Mouse (Mus musculus) C2C12 (cell line): ENCODE measurements around the gene Bmp7.

Experiments used
- CEBPB ChIP-seq: IDR thresholded peaks from one replicate; pipeline ENCODE4 v1.6.1; 2011; ENCODE audit warnings: low read depth, mild to moderate bottlenecking, control low read depth, moderate library complexity
- CTCF ChIP-seq: IDR thresholded peaks from one replicate; pipeline ENCODE4 v1.5.1; 2011; ENCODE audit not compliant: control insufficient read depth, insufficient read depth, insufficient read length
- MAX ChIP-seq: IDR thresholded peaks from one replicate; pipeline ENCODE4 v1.6.1; 2011; ENCODE audit warnings: mild to moderate bottlenecking, control low read depth
- MYOG ChIP-seq: IDR thresholded peaks from one replicate; pipeline ENCODE4 v1.6.1; 2011; ENCODE audit not compliant: control insufficient read depth, insufficient read length; ENCODE audit errors: extremely low read depth
- USF1 ChIP-seq: IDR thresholded peaks from one replicate; pipeline ENCODE4 v1.6.1; 2011; ENCODE audit warnings: low read depth, mild to moderate bottlenecking, control low read depth, moderate library complexity

DNA sequence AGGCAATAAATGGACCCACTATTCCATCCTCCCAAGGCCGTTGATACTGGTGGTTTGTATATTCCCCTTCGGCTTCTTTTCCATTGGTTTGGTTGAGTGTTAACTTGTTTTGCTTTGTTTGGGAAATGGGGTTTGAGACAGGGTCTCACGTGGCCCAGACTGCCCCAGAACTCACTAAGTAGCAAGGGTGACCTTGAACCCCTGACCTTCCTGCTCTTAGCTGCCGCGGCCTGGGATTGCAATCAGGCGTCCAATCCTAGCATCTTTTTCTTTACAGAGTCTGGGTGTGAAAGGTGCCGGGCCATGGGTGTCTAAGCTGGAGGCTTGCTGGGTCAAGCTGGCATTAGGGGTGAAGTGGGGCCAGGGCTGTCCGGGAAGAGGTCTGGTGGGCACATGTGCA lies 79.5 kb downstream of the Bmp7 start:
- TF ChIP-seq CTCF (no peak), USF1 (no peak), CEBPB (no peak), MAX (no peak), MYOG (no peak)
